Mouse (Mus musculus): Measurements from ENCODE around the gene Gm10139.
"Not testable (repeated sequence)": the region's sequence is repeated elsewhere in the genome, so short reads cannot be mapped to it uniquely, and the experiment has no call there.

The Gm10139 gene

DNA sequence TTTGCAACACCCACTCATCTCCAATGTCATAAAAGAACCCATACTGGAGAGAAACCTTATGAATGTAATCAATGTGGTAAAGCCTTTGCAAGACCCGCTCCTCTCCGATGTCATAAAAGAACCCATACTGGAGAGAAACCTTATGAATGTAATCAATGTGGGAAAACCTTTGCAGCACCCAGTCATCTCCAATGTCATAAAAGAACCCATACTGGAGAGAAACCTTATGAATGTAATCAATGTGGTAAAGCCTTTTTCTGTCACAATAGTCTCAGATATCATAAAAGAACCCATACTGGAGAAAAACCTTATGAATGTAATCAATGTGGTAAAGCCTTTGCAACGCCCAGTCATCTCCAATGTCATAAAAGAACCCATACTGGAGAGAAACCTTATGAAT, at the start of gene Gm10139:
TSS of gene Gm10139 (plus strand) at position 301 of the 400 bp plus-strand sequence.
- DNase-seq = not testable (repeated sequence)

DNA sequence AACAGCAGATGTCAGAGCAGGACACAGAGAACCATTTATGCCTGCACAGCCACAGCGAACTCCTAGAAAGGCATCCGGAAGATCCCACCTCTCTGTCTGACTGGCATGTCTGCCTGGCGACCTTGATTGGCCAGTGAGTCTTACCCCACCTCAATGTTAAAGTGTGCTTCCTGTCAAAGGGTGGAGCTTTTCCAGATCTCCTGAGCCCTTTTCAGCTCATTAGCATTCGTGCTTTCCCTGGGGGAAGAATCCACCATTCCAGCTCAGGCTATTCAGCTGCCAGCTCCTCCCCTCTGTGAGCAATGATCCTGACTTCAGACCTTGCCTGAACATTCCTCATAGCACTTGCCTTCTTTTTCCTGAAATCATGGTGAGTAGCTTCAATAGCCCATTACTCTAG, 45.2 kb downstream of the Gm10139 start:
- DNase-seq = not testable (repeated sequence)
